Mouse (Mus musculus): ENCODE data around the gene Fpgs.

The Fpgs gene

GRCm38 (mm10) chr2:32724832-32725790 is 21.2 kb upstream of the Fpgs start:
- DNase-seq (ENCODE audit: low spot score) = no peak

- DNase-seq (ENCODE audit: low spot score) = no peak
Measured at GRCm38 (mm10) chr2:32724149-32724548, 20.2 kb upstream of the Fpgs start.

- DNase-seq (ENCODE audit: low spot score) = no peak
Measured at GRCm38 (mm10) chr2:32722581-32722980, 18.6 kb upstream of the Fpgs start.

- no peak for DNase-seq (ENCODE audit: low spot score)
Measured at GRCm38 (mm10) chr2:32722046-32722445, 18.1 kb upstream of the Fpgs start.

GRCm38 (mm10) chr2:32720681-32721229 is 16.8 kb upstream of the Fpgs start, which contains the start of gene Sh2d3c:
Gene Sh2d3c, plus strand, starts transcription at chr2:32721055.
- peak; percentile 44 for DNase-seq (ENCODE audit: low spot score)

- no peak for DNase-seq (ENCODE audit: low spot score)
Measured at GRCm38 (mm10) chr2:32720053-32720452, 16.1 kb upstream of the Fpgs start.

GRCm38 (mm10) chr2:32718761-32719160 is 14.8 kb upstream of the Fpgs start:
- no peak for DNase-seq (ENCODE audit: low spot score)

GRCm38 (mm10) chr2:32714987-32715425 is 11.1 kb upstream of the Fpgs start:
- peak; percentile 68 for DNase-seq (ENCODE audit: low spot score)

GRCm38 (mm10) chr2:32714117-32714986 is 10.4 kb upstream of the Fpgs start:
- DNase-seq (ENCODE audit: low spot score) = no peak

- DNase-seq (ENCODE audit: low spot score) = peak; percentile 94
Measured at GRCm38 (mm10) chr2:32712934-32713817, 9.2 kb upstream of the Fpgs start, which contains the start of gene Cdk9. Gene Cdk9, minus strand, starts transcription at chr2:32713076.

GRCm38 (mm10) chr2:32712586-32712933 is 8.6 kb upstream of the Fpgs start:
- peak; percentile 94 for DNase-seq (ENCODE audit: low spot score)

GRCm38 (mm10) chr2:32712108-32712551 is 8.2 kb upstream of the Fpgs start:
- peak; percentile 67 for DNase-seq (ENCODE audit: low spot score)

GRCm38 (mm10) chr2:32711301-32712056 is 7.5 kb upstream of the Fpgs start:
- no peak for DNase-seq (ENCODE audit: low spot score)

- DNase-seq (ENCODE audit: low spot score) = no peak
Measured at GRCm38 (mm10) chr2:32710425-32710824, 6.5 kb upstream of the Fpgs start.

GRCm38 (mm10) chr2:32709521-32710137 is 5.7 kb upstream of the Fpgs start:
- no peak for DNase-seq (ENCODE audit: low spot score)

- DNase-seq (ENCODE audit: low spot score) = no peak
Measured at GRCm38 (mm10) chr2:32708643-32709042, 4.7 kb upstream of the Fpgs start.

GRCm38 (mm10) chr2:32706971-32707370 is 3.0 kb upstream of the Fpgs start:
- DNase-seq (ENCODE audit: low spot score) = no peak

- no peak for DNase-seq (ENCODE audit: low spot score)
Measured at GRCm38 (mm10) chr2:32705018-32705417, 1.1 kb upstream of the Fpgs start.

- no peak for DNase-seq (ENCODE audit: low spot score)
Measured at GRCm38 (mm10) chr2:32703046-32703445, 899 bp downstream of the Fpgs start.
